Mouse (Mus musculus) embryo, embryonic 10.5 days (tissue): Measurements from ENCODE around the gene Spint1.

ENCODE experiments used
- DNase-seq: peaks from one replicate; pipeline ENCODE4 v3.0.0-alpha.2; 2015; ENCODE audit warnings: low spot score

Spint1 gene

DNA sequence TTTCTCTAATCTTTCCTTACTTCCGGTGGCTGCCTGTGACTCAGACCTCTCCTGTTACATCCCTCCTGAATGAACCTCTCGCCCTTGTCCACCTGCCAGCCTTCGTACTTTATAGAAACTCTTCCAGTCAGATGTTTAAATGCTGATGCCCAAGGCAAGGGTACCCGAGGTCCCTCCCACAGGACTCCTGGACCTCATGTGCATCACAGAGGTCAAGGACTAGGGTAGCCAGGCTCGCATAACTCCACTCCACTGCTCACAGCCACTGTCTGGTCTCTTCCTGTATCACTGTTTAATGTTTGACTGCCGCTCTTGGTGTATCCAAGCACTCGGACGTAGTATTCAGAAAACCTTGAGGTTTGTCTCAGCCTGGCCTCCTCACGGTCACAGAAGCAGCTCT is 5.4 kb downstream of the Spint1 start:
- no peak for DNase-seq

DNA sequence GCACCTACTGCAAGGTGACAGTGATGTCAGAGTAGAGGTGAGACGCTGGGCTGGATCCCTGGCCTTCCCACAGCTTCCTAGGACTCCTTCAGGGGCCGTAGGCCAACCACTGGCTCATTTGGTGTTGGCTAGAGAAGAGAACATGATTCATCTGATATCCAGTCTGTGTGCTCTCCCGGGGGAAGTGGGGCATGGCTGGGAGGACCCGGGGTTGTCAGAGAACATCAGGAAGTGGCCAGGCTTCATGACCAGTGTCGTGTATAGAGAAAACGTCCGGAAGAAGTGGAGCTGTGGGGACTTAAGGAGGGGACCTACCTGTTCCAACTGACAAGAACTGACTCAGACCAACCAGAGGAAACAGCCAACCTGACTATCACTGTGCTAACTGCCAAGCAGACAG is 8.1 kb downstream of the Spint1 start:
- DNase-seq, result no peak

DNA sequence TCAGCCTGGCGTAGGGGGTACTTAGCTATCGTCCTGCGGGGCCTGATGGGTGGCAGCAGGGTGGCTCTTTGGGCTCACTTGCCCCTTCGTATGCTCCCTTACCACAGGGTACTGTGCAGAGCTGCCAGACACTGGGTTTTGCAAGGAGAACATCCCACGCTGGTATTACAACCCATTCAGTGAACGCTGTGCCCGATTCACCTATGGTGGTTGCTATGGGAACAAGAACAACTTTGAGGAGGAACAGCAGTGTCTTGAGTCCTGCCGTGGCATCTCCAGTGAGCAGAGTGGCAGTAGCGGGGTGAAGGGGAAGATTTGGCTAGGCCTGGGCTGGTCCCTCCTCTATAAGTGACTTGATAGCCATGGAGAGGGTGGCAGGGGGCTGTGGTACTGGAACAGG is 10.7 kb downstream of the Spint1 start:
- no peak for DNase-seq

DNA sequence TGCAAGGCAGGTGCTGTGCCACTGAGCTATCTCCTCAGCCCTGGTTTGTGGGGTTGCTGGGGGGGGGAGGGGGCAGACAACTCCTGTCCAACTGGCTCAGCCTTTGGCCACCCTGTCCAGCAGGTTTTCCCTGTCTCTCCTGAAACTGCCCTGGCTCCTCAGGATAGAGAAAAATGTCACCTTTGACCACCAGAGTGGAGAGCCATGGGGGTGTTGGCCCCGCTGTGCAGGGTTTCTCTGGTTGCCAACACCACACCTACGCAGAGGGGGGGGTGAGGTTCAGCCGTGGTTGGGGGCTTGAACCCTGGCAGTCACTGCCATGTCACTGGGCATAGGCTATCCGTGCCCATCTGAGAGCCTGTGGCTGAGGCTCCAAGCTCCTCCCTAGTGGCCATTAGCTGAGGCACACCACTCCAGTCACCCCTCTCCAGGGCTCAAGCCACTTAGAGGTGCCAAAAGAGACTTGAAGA is 12.5 kb downstream of the Spint1 start:
- DNase-seq, result no peak

DNA sequence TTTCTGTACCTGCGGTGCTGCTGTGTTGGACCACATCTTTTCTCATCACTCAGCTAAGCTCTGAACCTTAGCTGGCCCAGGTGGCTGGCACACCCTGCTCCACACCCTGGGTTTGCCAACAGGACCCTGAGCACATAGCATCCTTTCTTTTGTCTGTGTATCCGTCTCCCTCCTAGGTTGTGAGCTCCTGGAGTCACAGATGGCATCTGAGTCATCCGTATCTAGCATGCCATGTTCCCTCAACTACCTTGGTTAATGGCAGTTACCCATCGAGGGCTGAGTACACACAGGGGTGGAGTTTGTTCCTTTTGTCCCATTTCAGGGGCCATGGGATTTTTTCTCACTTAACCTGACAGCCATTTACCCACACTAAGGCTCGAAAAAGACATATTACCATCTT is 13.2 kb downstream of the Spint1 start:
- no peak for DNase-seq

DNA sequence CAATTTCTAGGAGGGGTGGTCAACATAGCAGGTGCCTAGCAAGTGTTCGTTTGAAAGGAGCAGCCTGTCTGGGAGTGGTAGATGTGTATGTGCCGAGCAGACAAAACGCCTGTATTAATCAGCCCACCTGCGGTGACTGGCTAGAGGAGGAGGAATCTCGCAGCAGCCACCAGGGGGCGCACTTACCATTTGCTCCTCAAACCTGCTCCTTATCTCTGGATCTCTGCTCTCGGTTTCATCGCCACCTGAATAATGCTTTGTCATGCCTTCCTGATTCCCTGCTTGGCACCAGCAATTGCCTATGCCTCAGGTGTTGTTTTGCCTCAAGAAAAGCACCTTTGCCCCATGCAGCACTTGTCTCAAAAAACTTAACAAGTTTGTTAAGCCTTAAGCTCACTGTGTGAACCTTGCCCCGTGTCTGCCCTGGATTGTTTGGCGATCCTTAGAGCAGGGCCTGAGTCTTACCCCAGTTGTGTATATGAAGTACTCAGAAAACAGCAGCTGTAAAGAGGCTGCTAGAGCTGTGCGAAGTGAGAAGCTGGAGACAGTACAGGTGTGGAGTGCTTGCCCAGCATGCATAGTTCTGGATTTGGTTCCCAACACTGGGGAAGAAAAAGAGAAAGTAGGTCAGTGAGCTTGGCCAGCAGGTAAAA is 13.8 kb downstream of the Spint1 start:
- DNase-seq, result peak; percentile 91

DNA sequence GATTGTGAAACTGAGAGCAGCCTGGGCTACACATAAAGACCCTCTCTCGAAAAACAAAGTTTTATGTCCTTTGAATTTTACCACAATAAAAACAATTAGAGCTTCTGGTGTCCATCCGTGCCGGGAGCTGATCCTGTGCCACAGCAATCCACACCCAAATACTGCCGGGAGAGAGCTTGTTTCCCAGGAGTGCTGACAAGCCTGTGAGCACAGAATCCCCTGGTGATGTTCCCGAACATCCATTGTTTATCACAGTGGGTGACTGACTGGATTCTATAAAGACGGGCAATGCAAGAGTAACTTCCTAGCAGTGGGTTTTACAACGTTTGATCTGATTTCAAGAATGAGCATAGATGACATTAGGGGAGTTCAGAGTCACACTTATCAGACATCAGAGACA is 17.8 kb downstream of the Spint1 start:
- no peak for DNase-seq

DNA sequence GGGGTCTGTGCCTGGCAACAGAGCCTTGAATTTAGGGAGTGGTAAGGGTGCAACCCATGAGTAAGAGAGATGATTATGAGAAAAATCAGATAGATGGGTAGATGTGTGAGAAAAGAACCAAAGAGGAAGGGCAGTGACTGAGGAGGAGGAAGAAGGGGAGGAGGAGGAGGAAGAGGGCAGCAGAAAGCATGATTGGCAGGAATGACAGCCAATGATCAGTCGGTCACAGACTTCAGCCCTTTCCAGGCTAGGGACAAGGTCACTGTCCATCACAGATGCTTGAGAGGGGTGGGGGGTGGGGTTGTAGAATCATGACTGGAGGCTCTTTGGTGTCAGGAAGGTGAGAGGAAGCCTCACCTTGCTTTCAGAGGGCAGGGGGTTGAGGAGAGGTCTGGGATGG is 23.4 kb downstream of the Spint1 start:
- DNase-seq, result no peak

DNA sequence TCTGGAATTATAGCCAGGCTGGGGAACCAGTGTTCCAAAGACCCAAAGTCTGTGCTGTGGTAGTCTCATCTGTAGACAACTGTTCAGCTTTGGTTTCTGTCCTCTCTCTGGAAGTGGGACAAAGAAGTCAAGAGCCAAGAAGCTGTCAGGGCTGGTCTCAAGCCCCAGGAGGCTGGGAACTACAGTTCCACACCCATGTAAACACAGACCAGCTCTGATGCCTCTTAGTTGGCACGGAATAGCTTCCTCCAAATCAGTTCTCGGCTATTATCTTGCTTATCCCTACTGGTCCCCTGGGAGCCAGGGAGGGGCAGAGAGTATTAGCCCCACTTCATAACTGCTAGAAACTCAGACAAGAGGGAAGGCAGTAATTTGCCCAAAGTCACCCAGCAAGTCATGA is 24.2 kb downstream of the Spint1 start:
- DNase-seq, result no peak

DNA sequence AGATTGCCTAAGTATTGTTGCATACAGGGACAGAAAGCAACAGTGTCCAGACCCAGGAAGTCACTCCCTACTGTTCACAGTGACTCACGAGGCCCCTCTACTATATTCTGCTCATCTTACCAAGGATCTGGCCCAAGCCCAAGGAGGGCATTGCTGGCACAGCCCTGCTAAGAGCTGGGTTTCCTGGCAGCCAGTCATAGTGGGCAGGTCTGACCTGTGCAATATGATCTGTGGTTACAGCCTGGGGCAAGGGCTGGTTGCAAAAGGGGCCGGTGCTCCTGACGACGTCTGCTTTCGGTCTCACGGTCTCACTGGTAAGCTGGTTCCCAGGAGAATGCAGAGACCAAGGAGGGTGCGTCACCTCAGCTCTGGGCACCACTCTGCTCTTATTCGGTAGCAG is 25.8 kb downstream of the Spint1 start:
- DNase-seq, result no peak

DNA sequence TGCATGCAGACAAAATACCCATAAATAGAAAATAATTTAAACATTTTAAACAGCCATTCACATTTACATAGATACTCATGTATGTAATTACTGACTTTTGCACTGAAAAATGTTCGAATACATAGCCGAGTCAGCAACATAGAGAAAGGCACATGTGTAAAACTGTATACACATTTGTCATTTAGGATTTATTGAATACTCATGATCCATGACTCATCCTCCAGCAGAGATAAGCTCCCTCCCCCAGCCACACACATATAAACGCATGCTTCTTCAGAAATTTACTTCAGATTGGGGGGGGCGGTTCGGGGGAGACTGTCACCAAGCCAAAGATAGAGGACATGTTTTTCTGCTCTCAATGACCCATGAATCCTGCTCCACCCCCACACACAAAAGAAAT is 26.7 kb downstream of the Spint1 start:
- no peak for DNase-seq

DNA sequence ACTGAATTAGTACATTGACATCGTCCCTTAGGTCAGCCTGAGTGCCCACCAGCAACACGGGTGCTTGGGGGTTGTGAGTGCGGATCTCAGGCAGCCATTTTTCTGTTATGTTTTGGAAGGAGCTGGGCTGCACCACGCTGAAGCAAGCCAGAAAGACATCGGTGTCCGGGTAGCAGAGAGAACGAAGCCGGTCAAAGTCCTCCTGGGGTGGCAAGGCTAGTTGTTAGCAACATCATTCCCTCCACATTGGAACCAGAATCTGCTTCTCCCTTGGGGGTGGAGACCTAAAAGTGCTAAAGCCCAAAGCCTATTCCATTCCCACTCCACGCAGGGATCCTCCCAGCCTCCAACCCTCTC is 33.1 kb downstream of the Spint1 start:
- no peak for DNase-seq

DNA sequence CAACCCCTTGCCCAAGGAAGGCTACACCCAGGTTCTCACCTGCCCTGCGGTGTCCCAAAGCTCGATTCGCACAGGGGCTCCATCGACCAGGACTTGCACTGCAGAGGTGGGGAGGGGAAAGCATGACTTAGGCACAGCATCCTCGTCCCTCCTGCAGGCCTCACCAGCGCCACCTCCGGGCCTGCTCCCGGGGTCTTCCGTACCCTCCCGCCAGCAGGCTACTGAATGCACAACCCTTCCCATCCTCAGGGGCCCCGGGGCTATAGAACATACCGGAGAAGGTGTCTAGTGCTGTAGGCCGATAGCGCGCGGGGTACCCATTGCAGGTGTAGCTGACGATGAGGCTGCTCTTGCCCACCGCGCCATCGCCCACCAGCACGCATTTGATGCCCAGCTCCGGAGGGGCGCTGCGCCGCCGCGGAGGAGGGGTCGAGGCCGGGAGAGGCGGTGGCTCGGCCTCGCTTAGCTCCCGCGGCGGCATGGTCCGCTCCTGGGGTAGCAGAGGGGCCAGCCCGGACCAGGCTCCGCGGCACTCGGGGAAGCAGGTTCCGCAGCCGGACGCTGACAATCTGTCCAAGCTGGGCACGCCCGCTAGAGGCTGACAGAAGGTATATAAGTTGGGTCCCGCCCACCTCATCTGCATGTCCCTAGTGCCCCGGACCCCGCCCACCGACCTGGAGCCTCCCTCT is 33.6 kb downstream of the Spint1 start, which contains the start of gene Rhov:
Gene Rhov, minus strand, starts transcription at position 630 of the 689 bp plus-strand sequence.
- peak; percentile 81 for DNase-seq

DNA sequence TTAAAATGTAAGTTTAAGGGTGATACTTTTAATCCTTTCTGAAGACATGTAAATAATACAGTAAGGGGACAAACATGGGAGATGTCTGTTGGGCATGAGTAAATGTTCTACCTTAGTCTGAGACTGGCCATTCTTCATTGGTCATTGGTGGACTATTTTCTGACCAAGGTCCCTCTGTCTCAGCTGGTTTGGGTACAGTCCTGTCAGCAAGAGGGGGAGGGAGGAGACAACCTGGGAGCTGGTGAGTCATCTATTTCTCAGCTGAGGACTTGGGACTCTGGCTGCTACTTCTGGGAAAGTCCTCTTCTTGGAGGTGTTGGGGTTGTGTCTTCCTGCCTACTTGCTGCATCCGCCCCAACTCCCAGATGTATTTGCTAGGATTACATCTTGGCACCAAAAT is 37.0 kb downstream of the Spint1 start:
- no peak for DNase-seq

DNA sequence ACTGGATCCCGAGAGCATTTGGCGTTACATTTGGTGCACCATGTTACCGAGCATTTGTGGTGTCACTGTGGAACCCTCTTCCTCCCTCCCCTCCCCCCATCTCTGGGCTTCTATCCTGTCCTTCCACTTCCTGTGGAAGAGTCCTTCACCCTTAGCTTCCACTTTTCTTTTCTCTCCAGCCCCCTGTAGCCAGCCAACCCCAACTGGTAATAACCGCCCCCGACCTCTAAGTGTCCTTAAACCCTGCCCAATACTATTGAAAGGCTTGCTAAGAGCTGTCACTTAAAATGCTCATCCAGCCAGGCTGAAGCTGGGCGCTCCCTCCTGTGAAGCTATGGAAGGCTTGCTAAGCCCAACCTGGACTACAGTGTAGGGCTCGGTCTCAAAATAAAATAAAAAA is 39.8 kb downstream of the Spint1 start:
- no peak for DNase-seq

DNA sequence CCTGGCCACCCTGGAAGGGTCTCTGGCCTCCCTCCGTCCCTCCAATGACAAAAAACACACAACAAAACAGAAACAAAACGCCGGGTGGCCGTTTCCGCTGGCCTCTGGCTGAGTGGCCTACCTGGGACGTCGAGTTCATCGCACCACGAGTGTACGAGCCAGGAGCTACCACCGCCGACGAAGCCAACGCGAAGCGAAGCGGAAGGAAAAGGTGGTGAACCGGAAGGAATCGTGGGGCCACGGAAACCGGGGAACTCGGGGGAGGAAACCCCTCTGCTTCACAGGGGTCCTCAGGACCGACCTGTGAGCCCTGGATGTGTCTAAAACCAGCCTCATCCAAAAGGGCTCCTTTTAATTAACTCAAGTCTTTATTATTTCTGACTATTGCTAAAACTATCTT is 40.6 kb downstream of the Spint1 start:
- DNase-seq, result no peak

DNA sequence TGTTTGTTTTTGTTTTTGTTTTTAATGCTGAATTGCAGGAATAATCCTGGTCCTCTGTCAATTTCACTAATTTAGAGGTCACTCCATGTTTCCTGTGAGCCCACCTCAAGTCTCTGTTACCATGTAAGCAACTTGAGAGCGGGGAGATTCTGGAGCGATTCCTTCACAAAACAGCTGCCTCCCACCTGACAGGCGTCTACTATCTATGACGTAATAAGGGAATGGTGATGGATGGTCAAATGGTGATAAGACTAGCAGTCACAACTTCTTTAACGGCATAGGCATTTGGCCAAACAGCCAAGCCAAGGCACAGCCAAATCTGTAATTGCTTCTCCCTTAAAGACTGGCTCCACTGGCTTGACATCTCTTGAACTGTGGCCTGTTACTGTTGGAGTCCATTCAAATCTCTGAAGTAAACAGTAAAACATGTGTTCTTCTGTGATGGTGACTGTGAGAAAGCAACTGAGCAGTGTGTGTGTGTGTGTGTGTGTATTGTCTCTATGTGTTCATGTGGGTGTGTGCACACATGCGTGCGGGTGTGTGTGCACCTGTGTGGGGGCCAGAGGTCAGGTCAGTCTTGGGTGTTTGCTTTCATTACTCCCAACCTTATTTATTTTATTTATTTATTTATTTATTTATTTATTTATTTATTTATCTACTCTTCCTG is 44.9 kb downstream of the Spint1 start:
- no peak for DNase-seq

DNA sequence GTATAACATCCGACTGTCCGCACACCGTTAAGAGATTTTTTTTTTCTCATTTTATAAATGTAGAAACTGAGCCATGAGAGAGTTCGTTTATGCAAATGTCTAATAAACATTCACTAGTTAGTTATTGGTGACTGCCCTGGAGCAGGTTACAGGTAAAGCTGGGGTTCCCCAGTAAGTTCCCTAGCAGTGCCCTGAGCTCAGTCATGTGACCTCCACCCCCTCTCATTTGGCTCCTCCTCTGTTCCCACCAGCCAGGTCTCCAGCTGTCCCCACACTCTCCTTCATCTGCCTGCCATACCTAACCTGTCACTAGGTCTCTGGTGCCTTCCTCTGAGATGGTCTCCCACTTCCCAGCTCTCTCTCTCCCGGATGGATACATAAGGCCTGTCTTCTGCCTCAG is 50.2 kb downstream of the Spint1 start:
- DNase-seq, result no peak

DNA sequence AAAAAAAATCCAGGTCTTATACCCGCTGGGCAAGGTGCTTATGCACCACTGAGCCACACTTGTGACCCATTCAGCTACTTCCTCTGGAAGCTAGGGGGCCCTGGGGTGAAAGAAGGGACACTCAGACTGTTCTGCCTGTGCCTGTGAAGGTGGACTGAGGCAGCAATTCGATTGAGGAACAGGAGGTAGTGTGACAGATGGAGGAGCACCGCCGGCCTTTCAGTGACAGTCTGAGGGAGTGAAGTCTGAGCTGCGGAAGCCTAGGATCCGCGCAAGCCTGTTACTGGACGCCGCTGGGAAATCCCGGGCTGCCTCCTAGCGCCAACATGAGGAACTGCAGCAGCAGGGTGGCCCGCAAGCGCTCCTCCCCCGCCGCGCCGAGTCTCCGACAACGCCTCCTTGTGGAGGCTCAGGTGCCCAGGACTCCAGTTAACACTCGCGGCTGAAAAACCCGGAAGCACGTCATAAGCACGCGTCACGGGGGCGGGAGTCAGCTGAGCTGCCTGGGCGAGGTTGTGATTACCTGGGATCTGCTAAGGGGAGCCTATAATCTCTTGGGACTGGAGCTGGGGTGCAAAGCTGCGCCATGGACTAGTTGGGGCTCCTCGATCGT is 51.2 kb downstream of the Spint1 start, which contains the start of gene Vps18:
Gene Vps18, plus strand, starts transcription at position 471 of the 613 bp plus-strand sequence.
- DNase-seq, result peak; percentile 99

DNA sequence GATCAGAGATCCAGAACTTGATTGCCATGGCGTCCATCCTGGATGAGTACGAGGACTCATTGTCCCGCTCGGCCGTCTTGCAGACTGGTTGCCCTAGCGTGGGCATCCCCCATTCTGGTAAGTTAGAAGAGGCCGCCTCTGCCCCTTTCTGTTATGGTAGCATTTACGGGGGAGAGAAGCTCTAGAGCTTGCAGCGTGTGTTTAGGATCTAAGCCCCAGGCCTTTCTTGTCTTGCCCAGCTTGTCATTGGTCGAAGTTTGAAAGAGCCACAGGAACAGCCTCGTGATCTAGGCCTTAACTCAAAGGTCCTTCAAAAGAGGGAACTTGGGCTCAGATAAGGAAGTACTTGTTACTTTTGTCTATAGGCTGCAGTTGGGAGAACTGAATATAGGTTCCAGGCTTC is 51.9 kb downstream of the Spint1 start:
- DNase-seq, result peak; percentile 15

DNA sequence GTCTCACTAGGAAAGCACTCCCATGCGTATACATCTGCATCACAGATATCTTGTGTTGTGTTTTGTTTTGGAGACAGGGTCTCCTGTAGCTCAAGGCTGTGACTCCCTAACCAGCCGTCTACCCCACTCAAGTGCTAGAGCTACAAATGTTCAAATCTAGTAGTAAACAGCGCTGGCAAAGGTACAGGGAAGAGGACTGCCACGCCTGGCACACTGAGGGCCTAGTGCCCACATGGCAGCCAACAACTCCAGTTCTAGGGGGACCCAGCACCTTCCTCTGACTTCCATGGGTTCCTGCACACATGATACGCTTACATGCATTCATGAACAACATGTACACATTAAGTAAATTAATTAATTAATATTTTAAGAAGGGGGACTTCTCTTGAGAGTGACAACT is 55.1 kb downstream of the Spint1 start:
- DNase-seq, result no peak

DNA sequence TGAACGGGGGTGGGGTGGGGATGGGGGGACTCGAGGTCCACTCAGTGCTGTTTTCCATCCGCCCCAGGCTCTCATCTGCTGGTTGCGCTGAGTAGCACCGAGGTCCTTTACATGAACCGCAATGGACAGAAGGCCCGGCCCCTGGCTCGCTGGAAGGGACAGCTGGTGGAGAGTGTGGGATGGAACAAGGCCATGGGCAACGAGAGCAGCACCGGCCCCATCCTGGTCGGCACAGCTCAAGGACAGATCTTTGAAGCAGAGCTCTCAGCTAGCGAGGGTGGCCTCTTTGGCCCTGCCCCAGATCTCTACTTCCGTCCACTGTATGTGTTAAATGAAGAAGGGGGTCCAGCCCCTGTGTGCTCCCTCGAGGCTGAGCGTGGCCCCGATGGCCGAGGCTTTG is 55.7 kb downstream of the Spint1 start:
- DNase-seq, result no peak

DNA sequence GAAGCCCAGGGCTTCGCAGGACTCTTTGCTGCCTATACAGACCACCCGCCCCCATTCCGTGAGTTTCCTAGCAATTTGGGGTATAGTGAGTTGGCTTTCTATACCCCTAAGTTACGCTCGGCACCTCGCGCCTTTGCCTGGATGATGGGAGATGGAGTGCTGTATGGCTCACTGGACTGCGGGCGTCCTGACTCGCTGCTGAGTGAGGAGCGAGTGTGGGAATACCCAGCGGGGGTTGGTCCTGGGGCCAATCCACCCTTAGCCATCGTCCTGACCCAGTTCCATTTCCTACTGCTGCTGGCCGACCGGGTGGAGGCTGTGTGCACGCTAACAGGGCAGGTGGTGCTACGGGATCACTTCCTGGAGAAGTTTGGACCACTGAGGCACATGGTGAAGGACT is 56.1 kb downstream of the Spint1 start:
- no peak for DNase-seq
